Mouse (Mus musculus) lung, adult 18-20 months (tissue): ENCODE data around the gene Rgs6.
A peak's percentile ranks its signal among the peaks of the same experiment; 100 is the strongest.

ENCODE experiments used
- DNase-seq, 2 experiments: peaks; one replicate each; pipeline ENCODE4 v3.0.0; 2022; ENCODE audit warnings: mixed read lengths in 2 of 2

The Rgs6 gene

DNA sequence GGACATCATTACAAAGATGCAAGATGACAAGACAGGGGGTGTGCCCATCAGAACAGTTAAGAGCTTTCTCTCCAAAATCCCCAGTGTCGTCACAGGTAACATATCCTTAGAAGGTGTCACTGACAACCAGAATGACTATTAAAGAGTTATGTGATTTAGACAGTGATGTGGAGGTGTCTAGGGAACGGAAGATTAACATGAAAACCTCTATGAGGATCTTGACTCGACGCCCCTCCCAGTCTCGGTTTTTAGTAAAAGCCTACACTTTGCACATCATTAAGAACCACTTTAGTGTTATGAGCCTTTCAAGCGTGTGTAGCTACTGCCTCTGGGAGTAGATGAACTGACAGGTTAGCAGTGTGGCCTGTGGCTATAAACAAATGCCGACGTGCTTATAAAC is 397.2 kb downstream of the Rgs6 start:
- no peak for DNase-seq

DNA sequence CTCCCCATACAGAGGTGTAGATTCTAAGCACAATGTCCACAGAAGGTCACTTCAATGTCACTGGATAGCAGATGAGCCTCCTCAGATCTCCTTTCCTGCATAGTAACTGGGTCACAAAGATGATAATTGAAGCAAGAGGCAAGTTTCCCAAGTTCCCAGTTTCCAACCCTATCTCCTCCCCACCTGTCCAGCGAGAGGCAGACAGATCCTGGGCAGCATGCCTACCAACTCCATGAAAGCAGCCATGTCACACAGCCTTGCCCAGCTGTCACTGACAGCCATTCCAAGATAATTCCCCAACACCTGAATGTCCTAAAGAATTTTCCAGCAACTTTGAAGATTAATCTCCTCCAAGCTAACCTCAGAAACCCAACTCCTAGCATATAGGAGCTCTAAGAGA is 399.6 kb downstream of the Rgs6 start:
- no peak for DNase-seq

GRCm38 (mm10) chr12:82993905-82994304 is 405.8 kb downstream of the Rgs6 start:
- no peak for DNase-seq

DNA sequence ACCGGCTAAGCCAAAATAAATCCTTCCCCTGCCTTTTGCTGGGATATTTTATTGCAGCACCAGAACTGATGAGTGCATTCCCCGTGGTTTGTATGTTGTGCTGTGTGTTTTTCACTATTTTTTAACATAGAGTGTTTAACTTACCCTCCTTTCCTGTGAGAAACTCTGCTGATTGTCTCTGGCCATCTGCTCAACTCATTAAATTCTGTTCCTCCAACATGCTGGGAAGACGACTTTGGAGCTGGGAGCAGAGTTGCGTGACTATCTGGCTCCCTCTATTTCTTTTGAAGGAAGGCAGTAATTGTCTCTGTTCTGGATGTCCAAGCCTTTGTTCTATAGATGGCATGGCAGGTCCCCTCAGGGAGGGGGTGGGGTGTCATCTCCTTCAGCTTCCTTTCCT is 408.7 kb downstream of the Rgs6 start:
- no peak for DNase-seq

DNA sequence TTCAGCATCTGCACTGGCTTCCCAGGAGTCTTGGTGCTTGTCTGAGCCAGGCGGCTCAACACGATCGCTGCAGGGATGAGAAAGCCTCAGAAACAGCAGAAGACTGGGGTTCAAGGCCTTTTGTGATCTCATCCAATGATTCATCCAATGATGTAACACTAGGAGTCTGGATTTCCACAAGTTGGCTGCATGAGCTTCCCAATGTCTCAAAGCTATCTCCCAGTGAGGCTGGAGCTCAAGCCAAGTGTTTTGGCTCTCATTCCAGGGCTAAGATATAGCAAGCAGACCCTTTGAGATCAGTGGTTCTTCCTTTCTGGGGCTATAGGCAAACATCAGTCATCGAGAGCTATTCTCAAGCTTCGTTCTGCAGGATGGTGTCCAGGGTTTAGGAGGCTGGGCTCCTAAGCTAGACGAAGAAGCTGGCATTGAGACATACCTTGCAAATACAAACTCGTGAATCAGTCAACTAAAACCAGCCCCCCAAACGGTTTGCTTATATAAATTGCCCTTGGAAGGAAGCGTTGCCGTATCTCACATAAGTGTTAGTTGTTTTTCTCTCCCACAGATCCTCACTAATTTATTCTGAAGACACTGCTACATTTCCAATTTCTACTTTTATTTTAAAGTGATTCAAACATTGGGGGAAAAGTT is 410.7 kb downstream of the Rgs6 start:
- no peak for DNase-seq

- DNase-seq = no peak
Observed at GRCm38 (mm10) chr12:82999333-83000032, 411.4 kb downstream of the Rgs6 start.

DNA sequence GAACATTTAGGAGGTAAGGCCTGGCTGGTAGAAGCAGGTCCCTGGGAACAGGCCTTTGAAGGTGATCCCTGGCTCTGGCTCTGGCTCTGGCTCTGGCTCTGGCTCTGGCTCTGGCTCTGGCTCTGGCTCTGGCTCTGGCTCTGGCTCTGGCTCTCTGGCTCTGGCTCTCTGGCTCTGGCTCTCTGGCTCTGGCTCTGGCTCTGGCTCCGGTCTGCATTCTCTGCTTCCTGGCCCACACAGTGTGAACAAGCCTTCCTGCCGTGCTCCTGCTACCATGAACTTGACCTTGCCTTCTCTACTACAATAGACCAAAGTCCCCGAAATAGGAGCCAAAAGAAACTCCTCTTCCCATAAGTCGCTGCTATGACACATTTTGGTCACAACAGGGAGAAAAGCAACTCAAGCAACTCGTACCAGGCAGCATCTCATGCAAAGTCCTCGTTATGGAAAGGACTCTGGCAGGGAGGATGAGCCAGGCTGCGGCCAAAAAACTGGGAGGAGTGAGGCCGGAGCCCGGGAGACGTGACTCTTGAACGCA is 412.0 kb downstream of the Rgs6 start:
- DNase-seq = no peak

DNA sequence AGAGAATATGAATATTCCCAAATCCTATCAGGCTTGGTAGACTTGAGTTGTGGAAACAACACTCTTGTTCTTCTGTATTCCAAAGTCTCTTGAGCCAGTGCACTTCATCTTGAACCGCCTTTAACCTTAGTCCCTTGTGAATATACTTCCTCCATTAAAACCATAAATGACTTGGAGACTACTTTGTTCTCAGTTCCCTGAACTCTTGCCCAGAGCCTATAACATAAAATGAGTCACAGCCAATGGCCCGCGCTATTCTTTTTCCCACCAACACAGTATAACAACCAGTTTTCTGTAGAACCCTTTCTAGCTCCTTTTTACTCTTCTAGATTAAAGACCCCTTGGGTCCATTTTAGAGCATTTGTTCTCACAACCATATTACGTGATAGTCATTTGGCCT is 412.9 kb downstream of the Rgs6 start:
- DNase-seq = no peak

GRCm38 (mm10) chr12:83004014-83004682 is 416.1 kb downstream of the Rgs6 start:
- no peak for DNase-seq

- DNase-seq = no peak
Observed at GRCm38 (mm10) chr12:83011056-83011565, 423.0 kb downstream of the Rgs6 start.

DNA sequence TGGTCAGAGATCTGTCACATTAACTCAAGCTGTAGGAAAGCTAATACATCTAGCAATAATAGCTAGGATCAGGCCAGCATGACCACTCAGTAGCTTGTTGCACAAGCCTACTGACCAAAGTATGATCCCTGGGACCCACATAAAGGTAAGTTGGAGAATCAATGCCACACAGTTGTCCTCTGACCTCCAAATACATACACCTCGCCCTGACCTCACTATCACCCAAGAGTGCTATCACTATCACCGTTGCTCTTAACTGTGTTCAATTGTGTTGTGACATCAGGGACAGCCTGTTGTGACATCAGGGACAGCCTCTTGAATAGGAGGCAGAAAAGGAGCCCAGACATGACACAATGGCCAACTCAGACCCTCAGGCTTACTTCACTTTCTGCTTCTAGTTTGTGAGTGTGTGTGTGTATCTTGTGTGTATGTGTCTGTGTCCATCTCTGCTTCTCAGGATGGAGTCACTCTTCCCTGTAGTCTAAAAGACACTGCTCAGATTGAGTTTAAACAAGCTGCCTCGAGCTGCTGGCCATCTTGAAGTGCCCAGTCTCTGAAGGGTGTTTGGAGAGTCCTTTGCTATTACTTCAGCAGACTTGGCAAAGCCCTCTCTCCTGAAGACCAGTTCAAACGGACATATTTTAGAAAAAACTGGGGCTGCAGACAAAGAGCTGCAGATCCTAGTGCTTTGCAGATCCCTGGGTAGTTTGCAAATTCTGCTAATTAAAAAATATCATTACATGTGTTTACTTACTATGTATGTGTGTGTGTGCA is 426.0 kb downstream of the Rgs6 start:
- DNase-seq = peak in 1 of 2 experiments; percentile 20

GRCm38 (mm10) chr12:83014848-83015247 is 426.8 kb downstream of the Rgs6 start:
- DNase-seq = no peak

DNA sequence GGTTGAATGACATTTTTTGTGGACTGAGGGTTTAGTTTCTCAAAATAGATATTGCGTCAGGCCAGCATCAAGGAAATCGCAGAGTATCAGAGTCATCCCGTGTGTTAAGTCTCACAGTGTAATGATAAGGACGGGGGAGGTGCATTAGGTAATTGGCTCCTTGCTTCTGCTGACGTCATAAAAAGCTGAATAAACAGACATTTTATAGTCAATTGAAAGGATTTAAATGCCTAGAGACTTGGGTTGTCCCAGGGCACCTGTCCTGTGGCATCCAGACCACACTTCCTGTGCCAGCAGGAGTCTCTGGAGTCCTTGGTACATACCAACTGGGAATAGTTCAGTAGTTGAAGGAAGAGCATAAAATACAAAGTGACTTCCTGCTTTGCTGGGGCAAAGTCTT is 427.3 kb downstream of the Rgs6 start:
- no peak for DNase-seq

DNA sequence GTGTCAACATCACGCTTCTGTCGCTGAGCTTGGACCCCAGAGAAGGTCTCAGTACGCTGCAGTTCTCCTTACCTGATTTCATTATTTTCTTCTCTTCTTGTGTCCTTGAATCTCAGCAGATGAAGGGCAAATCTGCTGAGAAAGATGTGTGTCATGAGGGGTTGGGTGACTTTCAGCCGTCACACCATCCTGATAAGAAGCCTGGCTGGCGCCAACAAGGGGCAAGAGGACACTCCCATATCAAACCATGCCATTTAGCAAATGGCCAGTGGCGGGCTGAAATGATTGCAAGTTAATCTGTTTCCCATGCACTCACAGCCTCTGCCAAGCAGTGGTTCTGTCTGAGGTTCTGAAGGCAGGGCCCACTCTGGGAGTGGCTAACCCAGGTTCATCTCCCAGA is 428.4 kb downstream of the Rgs6 start:
- DNase-seq = no peak

- peak; percentile 42 to 71 for DNase-seq
Observed at GRCm38 (mm10) chr12:83018005-83018404, 429.9 kb downstream of the Rgs6 start.

DNA sequence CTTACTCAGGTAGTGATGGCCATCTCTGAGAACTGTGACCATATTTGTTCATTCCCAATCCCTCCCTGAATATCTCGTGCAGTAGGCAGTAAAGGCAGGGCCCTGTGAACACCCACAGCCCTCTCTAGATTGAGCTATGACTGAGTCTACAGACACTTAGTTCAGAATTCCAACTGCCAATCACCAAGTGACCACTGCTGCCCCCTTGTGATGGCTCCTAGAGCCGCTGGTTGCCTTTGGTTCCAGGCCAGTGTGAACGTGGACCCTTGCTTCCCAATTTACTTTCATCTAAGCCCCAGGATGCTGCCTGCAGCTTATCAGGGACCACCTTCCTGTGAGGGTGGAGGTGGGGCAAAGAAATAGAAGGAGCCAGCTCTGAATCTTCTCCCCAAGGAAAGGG is 438.9 kb downstream of the Rgs6 start:
- no peak for DNase-seq

GRCm38 (mm10) chr12:83033171-83033835 is 445.2 kb downstream of the Rgs6 start:
- no peak for DNase-seq

- DNase-seq = no peak
Observed at GRCm38 (mm10) chr12:83034859-83035569, 446.9 kb downstream of the Rgs6 start.

- DNase-seq = no peak
Observed at GRCm38 (mm10) chr12:83037798-83038560, 449.9 kb downstream of the Rgs6 start.

- no peak for DNase-seq
Observed at GRCm38 (mm10) chr12:83038779-83039178, 450.7 kb downstream of the Rgs6 start.

DNA sequence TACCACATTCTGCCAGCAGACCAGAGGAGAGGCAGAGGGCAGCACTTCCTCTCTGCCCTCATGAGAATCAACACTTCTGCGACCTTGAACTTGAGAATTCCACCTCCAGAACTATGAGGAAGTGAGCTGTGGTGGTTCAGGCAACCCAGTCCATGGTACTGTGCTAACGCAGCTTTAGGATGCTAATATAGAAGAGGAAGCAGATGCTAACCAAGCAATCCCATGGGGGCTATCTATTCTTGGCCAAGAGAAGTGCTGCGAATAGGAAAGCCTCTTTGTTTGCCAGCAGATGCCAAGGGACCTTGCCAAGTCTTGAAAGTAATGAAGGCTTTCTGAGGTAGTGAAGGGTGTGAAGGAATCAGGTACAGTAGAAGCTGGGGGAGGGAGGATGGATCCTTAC is 451.8 kb downstream of the Rgs6 start:
- no peak for DNase-seq
